Mouse (Mus musculus) spleen, postnatal 14 days (tissue): ENCODE results near the gene Aldh18a1.
A peak's percentile ranks its signal among the peaks of the same experiment; 100 is the strongest.

Experiments
- DNase-seq, 2 experiments: peaks; one replicate each; pipeline ENCODE4 v3.0.0; 2021 to 2022; ENCODE audit warnings: low spot score in 2 of 2

Gene Aldh18a1

GRCm38 (mm10) chr19:40530323-40530722, 57.9 kb downstream of the Aldh18a1 start:
- DNase-seq = no peak

GRCm38 (mm10) chr19:40528254-40528653, 60.0 kb downstream of the Aldh18a1 start:
- DNase-seq = no peak

GRCm38 (mm10) chr19:40526367-40527014, 61.8 kb downstream of the Aldh18a1 start:
- DNase-seq = no peak

- no peak for DNase-seq
Measured at GRCm38 (mm10) chr19:40523431-40524005, 64.7 kb downstream of the Aldh18a1 start.

GRCm38 (mm10) chr19:40520403-40520802, 67.9 kb downstream of the Aldh18a1 start:
- no peak for DNase-seq

GRCm38 (mm10) chr19:40518706-40519105, 69.6 kb downstream of the Aldh18a1 start:
- no peak for DNase-seq

GRCm38 (mm10) chr19:40515596-40515995, 72.7 kb downstream of the Aldh18a1 start:
- DNase-seq = no peak

GRCm38 (mm10) chr19:40514376-40514775, 73.9 kb downstream of the Aldh18a1 start:
- DNase-seq = no peak

- peak; percentile 94 to 95 for DNase-seq
Measured at GRCm38 (mm10) chr19:40513632-40514078, 74.6 kb downstream of the Aldh18a1 start, which contains the start of gene Sorbs1. Sorbs1 (minus strand) TSS chr19:40513779.

- peak; percentile 21 to 44 for DNase-seq
Measured at GRCm38 (mm10) chr19:40512500-40513421, 75.5 kb downstream of the Aldh18a1 start.

GRCm38 (mm10) chr19:40511679-40512309, 76.5 kb downstream of the Aldh18a1 start:
- peak; percentile 34 for DNase-seq

GRCm38 (mm10) chr19:40511100-40511439, 77.2 kb downstream of the Aldh18a1 start:
- no peak for DNase-seq

- no peak for DNase-seq
Measured at GRCm38 (mm10) chr19:40510387-40511099, 77.7 kb downstream of the Aldh18a1 start.

- no peak for DNase-seq
Measured at GRCm38 (mm10) chr19:40509274-40509673, 79.0 kb downstream of the Aldh18a1 start.

GRCm38 (mm10) chr19:40508851-40509250, 79.4 kb downstream of the Aldh18a1 start:
- no peak for DNase-seq

- no peak for DNase-seq
Measured at GRCm38 (mm10) chr19:40506965-40507364, 81.3 kb downstream of the Aldh18a1 start.

GRCm38 (mm10) chr19:40504336-40504735, 83.9 kb downstream of the Aldh18a1 start:
- DNase-seq = no peak
